Mouse (Mus musculus): ENCODE results near the gene Zmynd10. TPM values are rescaled to one million over a fixed set of nuclear protein-coding genes. Genes with fewer than 3 reads are reported as not detected.
"Not testable (repeated sequence)": the region's sequence is repeated elsewhere in the genome, so short reads cannot be mapped to it uniquely, and the experiment has no call there.

Zmynd10 gene
- polyA plus RNA-seq, 1 experiment from 2014 or later: 2.1 TPM

- not testable (repeated sequence) for H3K27me3 ChIP-seq; H3K9me3 ChIP-seq; H3K4me3 ChIP-seq; H3K9ac ChIP-seq; ATAC-seq (ENCODE audit: insufficient number of reproducible peaks, insufficient read depth, low FRiP score, low TSS enrichment, low read depth)
- WGBS: 47% methylated on average over 5 of the region's 5 CpGs
- Histone ChIP-seq H3K4me2 (peak overlapping the region; percentile 19; the same call in 1 of the 2 replicates), H3K36me3 (peaks cover 37% of the 10 kb centered on the region), H3K4me1 (peaks cover 50% of the 10 kb centered on the region), H3K27ac (0 out of 2 replicates have a peak overlapping the region, but pooled peaks have one; percentile 18)
These were observed 18.5 kb downstream of the Zmynd10 start for GRCm38 (mm10) chr9:107565556-107565955.

DNA sequence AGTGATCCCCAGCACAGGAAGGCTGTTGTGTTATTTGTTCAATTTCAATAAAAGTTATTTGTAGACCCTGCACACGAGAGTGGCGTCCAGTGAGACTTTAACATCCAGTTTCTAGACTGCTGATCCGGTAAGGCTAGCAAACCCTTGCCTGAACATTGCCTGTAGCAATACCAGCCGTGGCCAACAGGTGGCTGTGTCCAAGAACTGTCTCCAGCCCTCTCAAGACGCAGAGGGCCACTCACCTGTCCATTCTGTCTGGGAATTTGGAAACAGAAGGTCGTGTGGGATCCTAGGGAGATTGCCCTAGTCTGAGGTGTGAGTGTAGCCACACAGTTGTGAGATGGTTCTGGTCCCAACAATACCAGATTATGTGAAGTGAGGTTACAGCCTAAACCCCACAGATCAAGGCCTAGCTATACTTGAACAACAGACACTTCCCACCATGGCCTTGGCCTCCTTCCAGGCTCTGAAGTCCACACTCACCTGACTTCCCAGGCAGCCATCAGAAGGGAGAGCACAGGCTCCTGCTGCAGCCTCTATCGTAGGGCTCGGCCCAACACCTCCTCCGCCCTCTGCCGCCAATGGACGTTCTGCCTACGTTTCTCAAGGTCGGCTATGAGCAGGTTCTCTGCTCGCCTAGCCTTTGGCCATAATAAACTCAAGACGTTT, 19.1 kb downstream of the Zmynd10 start:
- Histone ChIP-seq H3K27me3 (no peaks in the 10 kb centered on the region), H3K4me3 (peak overlapping the region; percentile 2; the same call in 1 of the 2 replicates), H3K9me3 (no peaks in the 10 kb centered on the region), H3K36me3 (peaks cover 37% of the 10 kb centered on the region), H3K27ac (peak overlapping the region; percentile 91; the same call in 1 of the 2 replicates), H3K4me1 (peaks cover 57% of the 10 kb centered on the region), H3K9ac (no peak overlapping the region), H3K4me2 (peak overlapping the region; percentile 21)
- ATAC-seq (ENCODE audit: insufficient number of reproducible peaks, insufficient read depth, low FRiP score, low TSS enrichment, low read depth): no peak
- 55% methylated on average over 15 of the region's 15 CpGs for WGBS

- peak overlapping the region; percentile 83; the same call in 1 of the 2 replicates for H3K4me3 ChIP-seq
- no peak for ATAC-seq (ENCODE audit: insufficient number of reproducible peaks, insufficient read depth, low FRiP score, low TSS enrichment, low read depth)
These were observed 19.8 kb downstream of the Zmynd10 start for GRCm38 (mm10) chr9:107566855-107567254.

GRCm38 (mm10) chr9:107567702-107568319, 20.7 kb downstream of the Zmynd10 start, which contains the start of gene Hyal2:
TSS of gene Hyal2 (plus strand) at chr9:107567945.
- H3K27ac ChIP-seq: peak within 1 kb of the TSS; percentile 91
- H3K9ac ChIP-seq: peak within 1 kb of the TSS; percentile 84
- H3K9me3 ChIP-seq: no peaks in the 10 kb centered on the region
- no peak for ATAC-seq (ENCODE audit: insufficient number of reproducible peaks, insufficient read depth, low FRiP score, low TSS enrichment, low read depth)
- peaks cover 41% of the 10 kb centered on the region for H3K36me3 ChIP-seq
- H3K4me1 ChIP-seq: peaks cover 62% of the 10 kb centered on the region
- no peaks in the 10 kb centered on the region for H3K27me3 ChIP-seq
- 5% methylated on average over 18 of the region's 18 CpGs for WGBS
- peak within 1 kb of the TSS; percentile 88 for H3K4me2 ChIP-seq
- peak within 1 kb of the TSS; percentile 83 for H3K4me3 ChIP-seq

More at GRCm38 (mm10) chr9:107566855-107567254, 19.8 kb downstream of the Zmynd10 start:
- H3K27me3 ChIP-seq: no peaks in the 10 kb centered on the region
- no peak overlapping the region; the same call in 1 of the 2 replicates for H3K9ac ChIP-seq
- 57% methylated on average over 3 of the region's 3 CpGs for WGBS
- H3K9me3 ChIP-seq: no peaks in the 10 kb centered on the region
- H3K36me3 ChIP-seq: peaks cover 37% of the 10 kb centered on the region
- peak overlapping the region; percentile 91 for H3K27ac ChIP-seq
- peak overlapping the region; percentile 88; the same call in 1 of the 2 replicates for H3K4me2 ChIP-seq
- peaks cover 63% of the 10 kb centered on the region for H3K4me1 ChIP-seq

GRCm38 (mm10) chr9:107568331-107569261, 21.5 kb downstream of the Zmynd10 start:
- H3K4me3 ChIP-seq: peak overlapping the region; percentile 83
- H3K9me3 ChIP-seq: no peaks in the 10 kb centered on the region
- H3K4me1 ChIP-seq: peaks cover 58% of the 10 kb centered on the region
- peak overlapping the region; percentile 84 for H3K9ac ChIP-seq
- H3K36me3 ChIP-seq: peaks cover 48% of the 10 kb centered on the region
- peak overlapping the region; percentile 88 for H3K4me2 ChIP-seq
- H3K27ac ChIP-seq: peak overlapping the region; percentile 91
- WGBS: under 1% methylated on average over 41 of the region's 41 CpGs
- no peaks in the 10 kb centered on the region for H3K27me3 ChIP-seq
- peak; percentile 82 for ATAC-seq (ENCODE audit: insufficient number of reproducible peaks, insufficient read depth, low FRiP score, low TSS enrichment, low read depth)

DNA sequence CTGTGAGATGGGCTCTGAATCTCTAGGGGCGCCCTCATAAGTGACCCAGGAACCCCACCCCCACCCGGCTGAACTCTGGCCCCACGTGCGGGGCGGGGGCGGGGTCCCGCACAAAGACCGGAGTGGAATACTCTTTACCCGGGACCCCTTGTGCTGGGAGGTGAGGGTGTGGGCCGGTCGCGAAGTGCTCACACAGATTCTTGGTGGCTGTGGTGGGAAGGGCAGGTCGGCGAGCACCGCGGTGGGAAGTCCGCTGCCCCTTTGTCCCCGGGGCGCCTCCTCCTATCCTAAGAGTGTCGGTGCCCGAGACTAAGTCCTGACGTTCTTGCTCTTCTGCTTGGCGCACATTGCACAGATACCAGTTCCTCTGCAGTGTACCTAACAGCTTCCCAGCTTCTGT, 22.2 kb downstream of the Zmynd10 start:
- peak overlapping the region; percentile 91 for H3K27ac ChIP-seq
- under 1% methylated on average over 23 of the region's 23 CpGs for WGBS
- H3K36me3 ChIP-seq: peaks cover 52% of the 10 kb centered on the region
- no peaks in the 10 kb centered on the region for H3K9me3 ChIP-seq
- H3K4me2 ChIP-seq: peak overlapping the region; percentile 88
- H3K9ac ChIP-seq: peak overlapping the region; percentile 84
- peak overlapping the region; percentile 83 for H3K4me3 ChIP-seq
- peaks cover 51% of the 10 kb centered on the region for H3K4me1 ChIP-seq
- no peak for ATAC-seq (ENCODE audit: insufficient number of reproducible peaks, insufficient read depth, low FRiP score, low TSS enrichment, low read depth)
- no peaks in the 10 kb centered on the region for H3K27me3 ChIP-seq

GRCm38 (mm10) chr9:107570016-107570415, 22.9 kb downstream of the Zmynd10 start:
- Histone ChIP-seq H3K27me3 (no peaks in the 10 kb centered on the region), H3K36me3 (peaks cover 52% of the 10 kb centered on the region), H3K9me3 (no peaks in the 10 kb centered on the region), H3K27ac (peak overlapping the region; percentile 91), H3K9ac (peak overlapping the region; percentile 84), H3K4me2 (peak overlapping the region; percentile 88), H3K4me3 (peak overlapping the region; percentile 83), H3K4me1 (peaks cover 49% of the 10 kb centered on the region)
- 45% methylated on average over 13 of the region's 13 CpGs for WGBS
- no peak for ATAC-seq (ENCODE audit: insufficient number of reproducible peaks, insufficient read depth, low FRiP score, low TSS enrichment, low read depth)

- WGBS: 89% methylated on average over 21 of the region's 21 CpGs
- Histone ChIP-seq H3K4me1 (peaks cover 44% of the 10 kb centered on the region), H3K4me2 (peak overlapping the region; percentile 88), H3K4me3 (peak overlapping the region; percentile 83), H3K9ac (peak overlapping the region; percentile 84), H3K9me3 (no peaks in the 10 kb centered on the region), H3K27ac (peak overlapping the region; percentile 91; the same call in 1 of the 2 replicates), H3K27me3 (no peaks in the 10 kb centered on the region), H3K36me3 (peaks cover 45% of the 10 kb centered on the region)
- no peak for ATAC-seq (ENCODE audit: insufficient number of reproducible peaks, insufficient read depth, low FRiP score, low TSS enrichment, low read depth)
These were observed 23.7 kb downstream of the Zmynd10 start for GRCm38 (mm10) chr9:107570845-107571244.

- Histone ChIP-seq H3K36me3 (peaks cover 42% of the 10 kb centered on the region), H3K27me3 (no peaks in the 10 kb centered on the region), H3K4me1 (peaks cover 50% of the 10 kb centered on the region), H3K9me3 (no peaks in the 10 kb centered on the region), H3K9ac (0 out of 2 replicates have a peak overlapping the region, but pooled peaks have one; percentile 40), H3K4me3 (peak overlapping the region; percentile 83; the same call in 1 of the 2 replicates), H3K27ac (no peak overlapping the region), H3K4me2 (peak overlapping the region; percentile 88)
- ATAC-seq (ENCODE audit: insufficient number of reproducible peaks, insufficient read depth, low FRiP score, low TSS enrichment, low read depth): no peak
- WGBS: 95% methylated on average over 22 of the region's 22 CpGs
These were observed 24.6 kb downstream of the Zmynd10 start for GRCm38 (mm10) chr9:107571534-107572326.

DNA sequence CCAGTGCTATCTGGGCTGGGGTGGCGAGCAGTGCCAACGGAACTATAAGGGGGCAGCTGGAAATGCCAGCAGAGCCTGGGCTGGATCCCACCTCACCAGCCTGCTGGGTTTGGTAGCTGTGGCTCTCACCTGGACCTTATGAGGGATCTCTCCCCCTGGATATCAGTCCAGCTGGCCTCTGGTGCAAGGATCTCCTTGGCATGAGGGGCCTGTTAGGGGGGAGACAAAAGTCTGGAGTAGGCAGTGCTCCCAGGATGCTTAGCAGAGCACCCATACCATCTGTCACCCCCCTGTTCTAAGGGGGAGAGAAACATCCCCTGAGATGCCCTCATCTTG, 25.2 kb downstream of the Zmynd10 start:
- Histone ChIP-seq H3K36me3 (peaks cover 42% of the 10 kb centered on the region), H3K9me3 (no peaks in the 10 kb centered on the region), H3K27me3 (no peaks in the 10 kb centered on the region), H3K4me3 (0 out of 2 replicates have a peak overlapping the region, but pooled peaks have one; percentile 4), H3K4me1 (peaks cover 50% of the 10 kb centered on the region), H3K4me2 (no peak overlapping the region), H3K27ac (no peak overlapping the region), H3K9ac (0 out of 2 replicates have a peak overlapping the region, but pooled peaks have one; percentile 40)
- ATAC-seq (ENCODE audit: insufficient number of reproducible peaks, insufficient read depth, low FRiP score, low TSS enrichment, low read depth): no peak
- WGBS: 91% methylated on average over 2 of the region's 2 CpGs
